Mouse (Mus musculus) layer of hippocampus, adult 2 months (tissue): ENCODE measurements around the gene Slc2a4. TPM values are rescaled to one million over a fixed set of nuclear protein-coding genes. Genes with fewer than 3 reads are reported as not detected.

Source experiments
- DNase-seq, 2 experiments: peaks; one replicate each; pipeline ENCODE4 v3.0.0; 2022; ENCODE audit warnings: low spot score in 2 of 2
- H3K27ac ChIP-seq: fragments of 200-600 bp; 2 replicates; pipeline ENCODE4 v1.8.1; 2022
- H3K4me3 ChIP-seq: fragments of 200-600 bp; 2 replicates; pipeline ENCODE4 v1.8.1; 2022; ENCODE audit warnings: mild to moderate bottlenecking
- CTCF ChIP-seq: fragments of 200-600 bp; conservative IDR thresholded peaks from 2 replicates; pipeline ENCODE4 v1.8.1; 2022; ENCODE audit warnings: antibody characterized with exemption, mild to moderate bottlenecking, moderate library complexity
- total RNA-seq, 2 experiments: library from RNA; stranded (reverse); gene quantifications; 2 replicates each; pipeline ENCODE4 v1.2.3; 2021

Slc2a4 gene
- total RNA-seq, 2 experiments from 2014 or later, result 1.8 to 2.2 TPM

DNA sequence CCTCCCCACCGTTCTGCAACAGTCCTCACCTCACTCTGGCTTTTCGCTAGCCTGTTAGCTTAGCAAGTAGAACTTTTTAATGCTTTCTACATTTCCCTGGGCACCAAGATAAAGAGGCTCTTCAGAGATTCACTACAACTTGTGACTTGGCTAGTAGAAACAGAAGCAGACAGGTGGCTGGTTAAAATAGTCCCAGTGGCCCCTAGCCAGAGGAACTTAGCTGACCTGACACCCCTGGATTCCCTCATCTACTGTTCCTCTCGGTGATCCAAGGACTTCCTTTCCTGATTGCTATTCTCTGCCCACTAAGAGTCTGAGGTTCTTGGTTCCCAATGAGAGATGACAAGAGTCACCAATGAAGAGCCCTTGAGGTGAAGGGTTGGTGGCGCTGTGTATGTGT, 35.4 kb upstream of the Slc2a4 start:
- H3K27ac ChIP-seq, result 0 out of 2 replicates have a peak overlapping the region, but pooled peaks have one; percentile 100
- no peak for DNase-seq
- no peak for TF ChIP-seq CTCF
- no peak overlapping the region for H3K4me3 ChIP-seq

DNA sequence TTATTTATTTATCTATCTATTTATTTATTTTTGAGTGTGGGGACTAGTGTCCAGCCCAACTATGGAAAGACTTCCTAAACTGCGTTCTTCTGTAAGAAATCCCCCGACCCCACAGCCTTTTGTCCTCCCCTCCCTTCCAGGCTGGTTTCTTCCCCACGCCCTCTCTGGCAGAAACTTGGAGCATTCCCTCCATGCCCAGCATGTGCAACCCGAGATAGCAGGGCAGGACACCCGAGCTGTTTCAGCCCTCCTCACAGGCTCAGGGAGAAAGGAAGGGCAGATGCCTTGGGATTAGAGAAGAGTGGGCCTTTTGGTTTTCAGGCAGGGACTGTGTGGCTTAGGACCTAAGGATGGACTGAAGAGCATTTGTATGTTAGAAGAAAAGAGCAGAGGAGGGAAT, 34.9 kb upstream of the Slc2a4 start:
- H3K27ac ChIP-seq, result peak overlapping the region; percentile 100; the same call in 1 of the 2 replicates
- H3K4me3 ChIP-seq, result peak overlapping the region; percentile 98; the same call in 1 of the 2 replicates
- TF ChIP-seq CTCF, result no peak
- DNase-seq, result no peak

DNA sequence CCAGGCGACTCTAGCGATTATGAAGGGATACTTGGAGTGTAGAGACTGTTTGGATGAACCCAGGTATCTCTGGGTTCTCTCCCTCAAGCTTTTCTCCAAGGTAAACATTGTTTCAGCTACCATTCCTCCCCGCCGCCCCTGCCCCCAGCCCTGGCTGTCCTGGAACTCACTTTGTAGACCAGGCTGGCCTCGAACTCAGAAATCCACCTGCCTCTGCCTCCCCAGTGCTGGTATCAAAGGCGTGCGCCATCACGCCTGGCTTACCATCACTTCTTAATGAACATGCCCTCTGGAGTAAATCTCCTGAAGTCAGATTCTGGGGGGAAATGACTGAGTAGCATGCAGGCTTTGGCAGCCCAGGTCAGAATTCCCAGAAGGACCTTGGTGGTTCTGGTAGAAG, 34.2 kb upstream of the Slc2a4 start, which contains the start of gene Elp5:
Gene Elp5, minus strand, starts transcription at position 293 of the 400 bp plus-strand sequence.
- Histone ChIP-seq H3K27ac (peak within 1 kb of the TSS; percentile 100), H3K4me3 (peak within 1 kb of the TSS; percentile 98)
- no peak for DNase-seq
- no peak for TF ChIP-seq CTCF

DNA sequence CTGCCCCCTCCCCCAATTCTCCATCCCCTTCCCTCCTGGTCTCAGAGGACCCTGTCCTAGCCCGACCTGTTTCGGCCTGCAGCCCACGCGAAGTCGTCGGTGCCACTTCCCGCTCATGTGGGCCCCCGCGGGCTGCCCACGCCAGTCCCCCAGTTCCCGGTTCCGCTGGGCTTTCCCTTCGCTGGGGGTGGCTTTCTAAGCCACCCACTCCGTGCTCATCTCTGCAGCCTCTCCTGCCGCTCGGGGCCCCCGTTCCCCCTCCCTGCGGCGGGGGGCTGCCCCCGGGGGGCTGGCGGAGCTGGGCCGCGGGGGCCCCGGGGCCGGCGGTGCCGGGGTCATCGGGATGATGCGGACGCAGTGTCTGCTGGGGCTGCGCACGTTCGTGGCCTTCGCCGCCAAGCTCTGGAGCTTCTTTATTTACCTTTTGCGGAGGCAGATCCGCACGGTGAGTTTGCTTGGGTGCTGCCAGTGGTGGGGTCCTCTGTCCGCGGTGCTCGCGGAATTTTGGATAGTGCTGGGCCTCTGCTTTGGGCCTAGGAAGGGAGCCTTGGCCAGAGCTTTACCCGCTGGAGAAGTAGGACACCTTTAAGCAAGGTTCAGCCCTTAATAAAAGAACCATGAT, 33.3 kb upstream of the Slc2a4 start, which contains the start of gene Ctdnep1:
Gene Ctdnep1, plus strand, starts transcription at position 16 of the 622 bp plus-strand sequence.
- H3K27ac ChIP-seq, result peak within 1 kb of the TSS; percentile 100
- no peak for DNase-seq
- TF ChIP-seq CTCF, result no peak
- peak within 1 kb of the TSS; percentile 98 for H3K4me3 ChIP-seq

DNA sequence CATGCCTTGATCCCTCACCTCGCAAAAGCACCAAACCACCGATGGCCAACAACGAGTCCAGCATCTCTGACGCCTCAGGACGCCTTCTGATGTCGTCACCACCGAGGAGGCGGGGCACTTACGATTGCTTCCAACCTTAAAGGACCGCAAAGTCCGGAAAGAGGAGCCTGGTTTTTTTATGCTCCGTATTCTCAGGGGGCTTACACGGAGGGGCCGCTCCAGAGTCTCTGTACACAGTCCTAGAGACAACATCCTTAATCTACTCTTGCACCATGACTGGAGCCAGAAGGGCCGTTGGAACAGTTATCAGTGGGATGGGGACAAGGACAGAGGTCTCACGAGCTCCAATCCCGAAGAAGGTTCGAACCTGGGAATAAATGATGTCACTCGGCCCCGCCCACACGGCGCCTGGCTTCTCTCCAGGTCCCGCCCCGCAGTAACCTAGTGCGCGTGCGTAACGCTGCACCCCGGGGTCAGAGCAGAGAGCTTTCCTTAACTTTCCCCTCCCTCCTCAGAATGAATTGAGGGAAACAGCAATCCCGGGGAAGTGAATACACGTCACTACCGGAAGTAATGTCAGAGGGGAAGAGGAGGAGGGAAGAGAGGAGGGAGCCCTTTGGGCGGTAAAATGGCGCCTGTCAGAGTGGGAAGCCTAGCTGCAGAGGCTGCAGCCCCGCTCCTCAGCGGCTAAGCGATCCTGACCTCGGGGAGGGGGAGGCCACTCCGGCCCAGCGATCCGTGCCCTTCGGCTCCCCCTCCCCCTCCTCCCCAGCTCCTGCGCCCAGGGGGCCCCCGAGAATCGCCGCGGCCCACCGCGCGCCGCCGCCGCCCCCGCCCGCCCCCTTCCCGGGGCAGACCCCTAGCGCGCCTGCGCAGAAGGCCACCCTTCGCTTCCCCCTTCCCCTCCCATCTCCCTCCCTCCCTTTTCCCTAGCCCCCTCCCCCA, 32.5 kb upstream of the Slc2a4 start:
- DNase-seq, result peak; percentile 98 to 99
- TF ChIP-seq CTCF, result no peak
- H3K4me3 ChIP-seq, result peak overlapping the region; percentile 98

DNA sequence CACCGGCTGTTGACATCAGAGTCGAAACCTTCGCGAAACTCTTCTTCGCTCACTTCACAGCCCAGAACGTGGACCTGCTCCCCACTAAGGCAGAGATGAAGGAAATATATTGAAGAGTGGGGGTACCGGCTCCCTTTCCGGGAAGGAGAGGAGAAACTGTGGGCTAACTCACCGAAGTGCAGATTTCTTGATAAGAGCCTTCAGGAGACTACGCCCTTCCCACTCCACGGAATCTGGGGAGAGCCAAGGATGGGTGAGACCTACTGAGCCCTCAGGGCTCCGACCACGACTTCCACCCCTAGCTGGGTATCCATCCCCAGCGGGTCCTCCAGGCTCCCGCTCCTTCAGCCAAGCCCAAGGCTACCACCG, 31.8 kb upstream of the Slc2a4 start:
- peak overlapping the region; percentile 100 for H3K27ac ChIP-seq
- peak overlapping the region; percentile 98 for H3K4me3 ChIP-seq
- no peak for TF ChIP-seq CTCF
- no peak for DNase-seq

More for the DNA sequence above, 32.5 kb upstream of the Slc2a4 start:
- peak overlapping the region; percentile 100 for H3K27ac ChIP-seq

DNA sequence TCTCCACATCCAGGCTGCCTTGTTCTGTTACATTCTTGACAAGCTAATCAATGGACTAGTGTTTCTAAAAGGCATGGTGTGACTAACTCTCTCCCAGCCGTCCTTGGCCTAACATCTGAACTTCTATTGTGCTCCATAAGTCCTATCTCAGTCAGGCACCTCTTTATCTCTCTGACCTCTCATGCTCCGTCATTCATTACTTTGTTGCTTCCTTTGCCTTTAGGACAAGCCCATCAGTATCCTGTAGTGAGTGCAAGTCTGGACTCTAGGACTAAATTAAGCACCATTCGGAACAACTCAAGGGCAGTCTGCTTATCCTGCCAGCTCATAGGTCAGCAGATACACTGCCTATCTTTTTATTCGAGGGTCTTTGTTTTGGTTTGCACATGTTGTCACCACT, 28.3 kb upstream of the Slc2a4 start:
- H3K27ac ChIP-seq, result no peak overlapping the region
- no peak for TF ChIP-seq CTCF
- DNase-seq, result no peak
- H3K4me3 ChIP-seq, result no peak overlapping the region

DNA sequence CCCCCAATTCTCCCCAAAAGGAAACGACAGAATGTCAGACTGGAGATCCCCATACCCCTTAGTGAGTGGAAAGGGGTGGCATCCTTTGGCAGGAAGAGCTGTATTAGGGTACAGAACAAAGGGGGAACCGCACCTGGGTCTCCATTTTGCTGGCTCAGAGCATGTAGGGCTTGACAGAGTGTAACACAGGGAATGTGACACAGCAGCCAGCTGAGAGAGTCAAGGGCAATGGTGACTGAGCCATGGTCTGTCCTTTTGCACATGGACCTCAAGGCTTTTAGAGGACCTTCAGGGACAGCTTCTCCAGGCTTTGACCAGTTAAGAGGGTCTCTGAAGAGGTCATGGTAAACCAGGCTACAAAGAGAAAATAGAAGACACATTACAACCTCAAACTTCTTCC, 26.9 kb upstream of the Slc2a4 start:
- TF ChIP-seq CTCF, result no peak
- Histone ChIP-seq H3K27ac (no peak overlapping the region), H3K4me3 (no peak overlapping the region)
- DNase-seq, result no peak

DNA sequence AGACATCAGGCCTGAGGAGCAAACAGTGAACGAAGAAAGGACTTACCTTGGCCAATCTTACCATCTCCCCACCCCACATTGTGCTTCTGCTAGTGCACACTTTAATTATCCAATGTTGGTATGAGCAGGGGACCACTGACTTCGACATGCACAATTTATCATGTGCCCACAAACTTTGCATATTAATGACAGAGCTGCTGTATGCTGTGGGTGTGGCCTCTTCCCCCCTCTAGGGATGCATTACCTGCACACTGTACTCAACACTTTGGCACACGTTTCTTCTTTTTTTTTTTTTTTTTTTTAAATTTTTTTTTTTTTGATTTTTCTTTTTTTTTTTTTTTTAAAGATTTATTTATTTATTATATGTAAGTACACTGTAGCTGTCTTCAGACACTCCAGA, 22.8 kb upstream of the Slc2a4 start:
- H3K27ac ChIP-seq, result no peak overlapping the region
- TF ChIP-seq CTCF, result no peak
- DNase-seq, result no peak

DNA sequence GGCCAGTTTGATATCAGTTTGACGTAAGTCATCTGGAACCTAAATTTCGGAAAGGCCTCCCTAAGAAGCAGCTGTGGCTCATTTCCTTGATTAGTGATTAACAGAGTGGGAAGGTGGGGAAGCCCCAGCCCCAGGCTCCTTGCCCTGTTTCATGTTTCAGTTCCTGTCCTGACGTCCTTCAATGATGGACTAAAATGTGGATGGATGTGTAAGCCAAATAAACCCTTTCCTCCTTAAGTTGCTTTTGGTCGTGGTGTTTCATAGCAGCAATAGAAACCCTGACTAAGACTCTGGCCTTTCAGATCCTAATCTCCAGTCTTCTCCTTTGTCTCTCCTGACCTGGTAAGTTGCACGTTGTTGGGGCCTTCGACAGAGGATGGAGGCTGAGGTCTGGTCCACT, 22.2 kb upstream of the Slc2a4 start:
- no peak for DNase-seq
- TF ChIP-seq CTCF, result no peak
- no peak overlapping the region for H3K27ac ChIP-seq
- no peak overlapping the region for H3K4me3 ChIP-seq

More for the DNA sequence above, 22.8 kb upstream of the Slc2a4 start:
- no peak overlapping the region for H3K4me3 ChIP-seq

DNA sequence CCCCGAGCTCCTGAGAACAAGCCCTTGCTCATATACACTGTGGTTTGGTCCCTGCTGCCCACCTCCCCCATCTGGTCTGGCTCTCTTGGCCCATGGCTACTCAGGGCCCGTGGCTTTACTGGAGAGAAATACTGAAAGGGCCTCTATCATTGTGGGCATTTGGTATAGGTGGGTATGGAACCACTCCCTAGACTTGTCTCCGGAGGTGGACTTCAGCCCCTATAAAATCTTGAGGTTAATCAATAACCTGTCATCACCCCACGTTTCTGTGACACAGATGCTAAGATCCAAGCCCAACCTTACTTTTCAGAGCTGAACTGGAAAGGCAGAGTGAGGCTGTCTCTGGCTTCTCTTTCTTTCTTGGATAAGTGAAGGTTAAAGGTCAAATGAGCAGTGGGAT, 20.8 kb upstream of the Slc2a4 start:
- H3K27ac ChIP-seq, result no peak overlapping the region
- no peak for TF ChIP-seq CTCF
- DNase-seq, result no peak
- H3K4me3 ChIP-seq, result no peak overlapping the region

DNA sequence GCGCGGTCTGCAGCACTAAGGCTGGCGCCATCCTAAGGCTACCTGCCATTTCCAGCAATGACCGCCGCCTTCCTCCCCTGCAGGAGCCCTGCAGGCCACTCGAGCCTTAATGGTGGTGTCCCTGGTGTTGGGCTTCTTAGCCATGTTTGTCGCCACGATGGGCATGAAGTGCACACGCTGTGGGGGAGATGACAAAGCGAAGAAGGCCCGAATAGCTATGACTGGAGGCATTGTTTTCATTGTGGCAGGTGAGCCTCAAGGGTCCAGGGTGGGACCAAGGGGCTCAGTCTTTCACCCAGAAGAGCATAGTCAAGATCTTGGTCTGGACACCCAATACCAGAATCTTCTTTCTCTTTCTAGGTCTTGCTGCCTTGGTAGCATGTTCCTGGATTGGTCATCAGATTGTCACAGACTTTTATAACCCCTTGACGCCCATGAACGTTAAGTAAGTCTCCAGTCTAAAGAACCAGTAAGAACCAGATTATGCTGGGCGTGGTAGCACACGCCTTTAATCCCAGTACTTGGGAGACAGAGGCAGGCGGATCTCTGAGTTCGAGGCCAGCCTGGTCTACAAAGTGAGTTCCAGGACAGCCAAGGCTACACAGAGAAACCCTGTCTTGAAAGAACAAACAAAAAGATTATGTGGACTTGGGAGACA, 19.0 kb upstream of the Slc2a4 start:
- no peak for DNase-seq
- no peak for TF ChIP-seq CTCF
- peak overlapping the region; percentile 7; the same call in 1 of the 2 replicates for H3K4me3 ChIP-seq
- no peak overlapping the region for H3K27ac ChIP-seq
